Mouse (Mus musculus) intestine, embryonic 15.5 days (tissue): Measurements from ENCODE around the gene Pipox. TPM values are rescaled to one million over a fixed set of nuclear protein-coding genes. Genes with fewer than 3 reads are reported as not detected.

Experiments used
- ATAC-seq: fragments of 200-750 bp; cut with Nextera tagmentation; 2 replicates; pipeline ENCODE4 v1.8.0; 2017; ENCODE audit warnings: moderate TSS enrichment, moderate library complexity
- H3K27ac ChIP-seq: fragments of 300-500 bp; sonication (generic); 2 replicates; pipeline ENCODE4 v1.5.1; 2015; ENCODE audit warnings: mild to moderate bottlenecking, inconsistent platforms
- H3K27me3 ChIP-seq: fragments of 300-500 bp; sonication (generic); replicated peaks from 2 replicates; pipeline ENCODE4 v1.6.1; 2015; ENCODE audit warnings: inconsistent platforms
- H3K36me3 ChIP-seq: fragments of 300-500 bp; sonication (generic); 2 replicates; pipeline ENCODE4 v1.6.1; 2015; ENCODE audit warnings: inconsistent platforms
- H3K4me1 ChIP-seq: fragments of 300-500 bp; sonication (generic); replicated peaks from 2 replicates; pipeline ENCODE4 v1.6.1; 2015; ENCODE audit warnings: inconsistent platforms
- H3K4me2 ChIP-seq: fragments of 300-500 bp; sonication (generic); replicated peaks from 2 replicates; pipeline ENCODE4 v1.6.1; 2015; ENCODE audit warnings: mild to moderate bottlenecking, inconsistent platforms
- H3K4me3 ChIP-seq: fragments of 300-500 bp; sonication (generic); replicated peaks from 2 replicates; pipeline ENCODE4 v1.5.1; 2015; ENCODE audit warnings: inconsistent platforms
- H3K9ac ChIP-seq: fragments of 300-500 bp; sonication (generic); 2 replicates; pipeline ENCODE4 v1.6.1; 2015; ENCODE audit warnings: inconsistent platforms
- H3K9me3 ChIP-seq: fragments of 300-500 bp; sonication (generic); 2 replicates; pipeline ENCODE4 v1.6.1; 2016; ENCODE audit warnings: inconsistent platforms
- WGBS: fragments of 180-500 bp; shearing (Covaris S2); methylation state at CpG from one replicate; pipeline ENCODE4 v1.1.7; 2015; 5-methylcytosine and 5-hydroxymethylcytosine counted together
- polyA plus RNA-seq: library from polyadenylated mRNA; unstranded; fragments of >200 nt; fragmentation: Nextera tagmentation; extraction: Ambion mirVana; gene quantifications from 2 replicates; pipeline ENCODE4 v1.2.1, GENCODE M21; 2015

The Pipox gene
- polyA plus RNA-seq, 1 experiment from 2014 or later: 29.8 TPM

DNA sequence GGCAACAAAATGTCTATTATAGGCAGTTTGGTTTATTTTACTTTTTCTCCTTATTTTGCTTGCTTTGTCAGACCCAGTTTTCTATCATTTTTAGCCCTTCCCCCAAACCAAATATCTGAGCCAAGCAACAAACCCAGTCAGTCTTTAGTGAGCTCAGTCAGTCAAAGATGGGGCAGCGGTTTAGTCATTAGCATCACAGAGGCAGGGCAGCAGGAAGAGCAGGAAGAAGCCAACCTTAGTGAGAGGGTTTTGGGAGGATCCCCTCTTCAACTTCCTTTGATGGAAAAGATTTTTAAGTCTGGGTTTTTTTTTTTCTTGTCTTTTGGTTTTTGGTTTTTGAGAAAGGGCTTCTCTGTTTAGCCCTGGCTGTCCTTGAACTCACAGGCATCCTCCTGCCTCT lies 10.8 kb upstream of the Pipox start:
- Histone ChIP-seq H3K27me3 (0 out of 2 replicates have a peak, but pooled peaks cover 7% of the 10 kb centered on the region), H3K9ac (no peak overlapping the region), H3K9me3 (no peaks in the 10 kb centered on the region), H3K4me3 (no peak overlapping the region), H3K27ac (no peak overlapping the region), H3K4me2 (no peak overlapping the region), H3K4me1 (peaks cover 8% of the 10 kb centered on the region; the same call in 1 of the 2 replicates), H3K36me3 (no peaks in the 10 kb centered on the region)
- no peak for ATAC-seq
- 44% methylated on average over 1 of the region's 1 CpGs for WGBS

DNA sequence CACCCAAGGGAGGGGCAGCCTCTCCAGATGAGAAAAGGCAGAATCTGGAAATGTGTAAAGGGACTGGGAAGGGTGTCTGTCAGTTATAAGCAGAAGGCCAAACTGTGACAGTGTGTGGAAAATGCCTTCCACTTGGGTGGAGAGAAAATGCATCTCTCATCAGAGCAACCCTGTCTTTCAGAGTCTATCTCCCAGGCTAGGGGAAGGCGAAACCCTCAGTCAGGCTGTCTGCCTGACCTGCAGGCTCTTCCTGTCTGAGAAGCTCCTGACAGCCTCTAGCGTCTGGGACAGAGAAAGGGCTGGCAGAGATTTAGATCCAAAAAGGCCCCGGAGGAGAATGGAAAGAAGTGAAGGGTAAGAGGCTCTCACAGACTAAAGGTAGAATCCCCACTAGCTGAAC lies 9.9 kb upstream of the Pipox start:
- Histone ChIP-seq H3K4me1 (peaks cover 8% of the 10 kb centered on the region; the same call in 1 of the 2 replicates), H3K27ac (no peak overlapping the region), H3K9me3 (no peaks in the 10 kb centered on the region), H3K36me3 (no peaks in the 10 kb centered on the region), H3K9ac (no peak overlapping the region), H3K4me3 (no peak overlapping the region), H3K4me2 (no peak overlapping the region), H3K27me3 (0 out of 2 replicates have a peak, but pooled peaks cover 3% of the 10 kb centered on the region)
- no peak for ATAC-seq
- 22% methylated on average over 3 of the region's 3 CpGs for WGBS

DNA sequence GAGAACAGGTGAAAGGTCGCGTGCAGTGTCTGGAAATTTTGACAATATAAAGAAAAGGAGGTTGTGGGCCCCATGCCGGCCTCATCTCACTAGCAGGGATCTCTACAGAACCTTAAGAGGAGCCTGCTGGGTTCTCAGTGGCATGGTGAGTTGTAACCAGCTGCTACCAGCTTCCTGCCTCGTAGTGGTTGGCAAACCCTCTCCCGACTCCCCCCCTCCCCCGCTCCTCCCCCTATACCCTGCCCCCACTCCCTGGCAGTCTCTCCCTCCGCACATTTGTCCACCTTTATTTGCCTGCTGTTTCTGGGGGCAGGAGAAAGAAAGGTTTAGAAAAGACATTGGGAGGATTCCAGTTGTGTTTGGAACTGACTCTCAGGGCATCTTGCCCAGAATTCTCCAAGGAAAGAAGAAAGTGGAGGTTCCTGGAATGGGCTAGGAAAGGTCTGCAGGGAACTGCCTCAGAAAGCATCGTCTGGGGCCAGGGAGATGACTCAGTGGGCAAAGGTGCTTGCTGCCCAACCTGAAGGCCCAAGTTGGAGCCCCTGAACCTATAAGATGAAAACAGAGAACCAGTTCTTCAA lies 8.0 kb upstream of the Pipox start:
- H3K27ac ChIP-seq: no peak overlapping the region
- no peaks in the 10 kb centered on the region for H3K9me3 ChIP-seq
- WGBS: 45% methylated on average over 8 of the region's 8 CpGs
- peaks cover 6% of the 10 kb centered on the region; the same call in 1 of the 2 replicates for H3K4me1 ChIP-seq
- peaks cover 7% of the 10 kb centered on the region; the same call in 1 of the 2 replicates for H3K27me3 ChIP-seq
- no peak overlapping the region for H3K4me2 ChIP-seq
- no peak overlapping the region for H3K9ac ChIP-seq
- H3K36me3 ChIP-seq: no peaks in the 10 kb centered on the region
- ATAC-seq: no peak
- H3K4me3 ChIP-seq: no peak overlapping the region

DNA sequence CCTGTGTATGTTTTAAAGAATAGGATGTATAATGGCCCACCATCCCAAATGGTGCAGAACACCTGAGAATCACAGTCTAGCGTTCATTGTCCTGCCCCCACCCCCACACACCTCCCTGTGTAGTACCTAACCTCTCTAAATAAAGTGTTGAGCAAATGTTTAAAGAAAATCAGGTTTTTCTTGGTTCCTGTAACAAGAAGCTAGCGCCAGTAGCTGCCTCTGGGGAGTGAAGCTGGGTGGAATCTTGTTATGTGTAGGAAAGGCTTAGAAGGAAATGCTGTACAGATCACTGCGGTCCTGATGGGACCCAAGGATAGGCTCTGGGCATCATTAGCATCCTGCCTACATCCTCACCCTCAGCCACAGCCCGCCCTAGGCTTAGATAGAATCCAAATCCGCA lies 7.5 kb upstream of the Pipox start:
- no peak for ATAC-seq
- Histone ChIP-seq H3K4me3 (no peak overlapping the region), H3K36me3 (no peaks in the 10 kb centered on the region), H3K9ac (no peak overlapping the region), H3K4me2 (no peak overlapping the region), H3K27ac (no peak overlapping the region), H3K4me1 (peaks cover 5% of the 10 kb centered on the region; the same call in 1 of the 2 replicates), H3K27me3 (peaks cover 5% of the 10 kb centered on the region; the same call in 1 of the 2 replicates), H3K9me3 (no peaks in the 10 kb centered on the region)
- 45% methylated on average over 5 of the region's 5 CpGs for WGBS

DNA sequence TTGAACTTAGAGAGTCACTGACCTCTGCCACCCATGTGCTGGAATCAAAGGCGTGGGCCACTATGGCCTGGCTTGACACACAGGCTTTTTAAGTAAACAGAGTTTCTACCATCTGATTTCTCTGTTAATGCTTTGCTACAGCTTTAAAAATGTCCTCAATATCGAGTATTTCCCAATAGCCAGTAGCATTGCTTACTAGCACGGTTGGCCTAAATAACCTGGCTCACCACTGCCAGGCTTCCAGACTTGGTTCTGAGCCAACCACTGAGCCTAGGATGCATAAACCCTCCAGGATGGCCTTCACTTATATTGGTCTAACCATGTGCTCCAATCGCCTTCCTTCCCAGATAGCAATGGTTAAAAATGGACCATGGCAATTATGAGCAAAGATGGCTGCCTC lies 6.8 kb upstream of the Pipox start:
- H3K27ac ChIP-seq: no peak overlapping the region
- no peak overlapping the region for H3K4me2 ChIP-seq
- H3K4me1 ChIP-seq: peaks cover 8% of the 10 kb centered on the region; the same call in 1 of the 2 replicates
- no peaks in the 10 kb centered on the region for H3K9me3 ChIP-seq
- no peaks in the 10 kb centered on the region for H3K36me3 ChIP-seq
- H3K27me3 ChIP-seq: peaks cover 5% of the 10 kb centered on the region; the same call in 1 of the 2 replicates
- H3K9ac ChIP-seq: no peak overlapping the region
- no peak for ATAC-seq
- H3K4me3 ChIP-seq: no peak overlapping the region
- WGBS: 84% methylated on average over 4 of the region's 4 CpGs

DNA sequence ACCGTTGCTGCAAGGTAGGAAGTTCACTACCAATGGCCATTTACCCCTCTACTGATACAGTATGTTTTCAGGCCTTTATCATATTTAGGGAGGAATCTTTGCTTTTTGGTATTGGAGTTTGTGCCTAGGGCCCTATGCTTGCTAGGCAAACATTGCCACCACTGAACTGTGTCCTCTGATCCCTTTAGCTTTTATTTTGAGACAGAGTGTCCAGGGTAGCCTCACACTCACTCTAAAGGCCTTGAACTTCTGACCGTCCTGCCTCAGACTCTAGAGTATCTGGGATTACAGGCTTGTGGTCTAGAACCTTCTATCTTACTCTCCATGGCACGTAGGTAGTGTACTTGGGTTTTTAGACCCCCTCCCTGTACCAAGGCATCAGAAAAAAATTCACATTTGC lies 6.3 kb upstream of the Pipox start:
- 85% methylated on average over 3 of the region's 3 CpGs for WGBS
- H3K4me1 ChIP-seq: peaks cover 8% of the 10 kb centered on the region; the same call in 1 of the 2 replicates
- peaks cover 5% of the 10 kb centered on the region; the same call in 1 of the 2 replicates for H3K27me3 ChIP-seq

DNA sequence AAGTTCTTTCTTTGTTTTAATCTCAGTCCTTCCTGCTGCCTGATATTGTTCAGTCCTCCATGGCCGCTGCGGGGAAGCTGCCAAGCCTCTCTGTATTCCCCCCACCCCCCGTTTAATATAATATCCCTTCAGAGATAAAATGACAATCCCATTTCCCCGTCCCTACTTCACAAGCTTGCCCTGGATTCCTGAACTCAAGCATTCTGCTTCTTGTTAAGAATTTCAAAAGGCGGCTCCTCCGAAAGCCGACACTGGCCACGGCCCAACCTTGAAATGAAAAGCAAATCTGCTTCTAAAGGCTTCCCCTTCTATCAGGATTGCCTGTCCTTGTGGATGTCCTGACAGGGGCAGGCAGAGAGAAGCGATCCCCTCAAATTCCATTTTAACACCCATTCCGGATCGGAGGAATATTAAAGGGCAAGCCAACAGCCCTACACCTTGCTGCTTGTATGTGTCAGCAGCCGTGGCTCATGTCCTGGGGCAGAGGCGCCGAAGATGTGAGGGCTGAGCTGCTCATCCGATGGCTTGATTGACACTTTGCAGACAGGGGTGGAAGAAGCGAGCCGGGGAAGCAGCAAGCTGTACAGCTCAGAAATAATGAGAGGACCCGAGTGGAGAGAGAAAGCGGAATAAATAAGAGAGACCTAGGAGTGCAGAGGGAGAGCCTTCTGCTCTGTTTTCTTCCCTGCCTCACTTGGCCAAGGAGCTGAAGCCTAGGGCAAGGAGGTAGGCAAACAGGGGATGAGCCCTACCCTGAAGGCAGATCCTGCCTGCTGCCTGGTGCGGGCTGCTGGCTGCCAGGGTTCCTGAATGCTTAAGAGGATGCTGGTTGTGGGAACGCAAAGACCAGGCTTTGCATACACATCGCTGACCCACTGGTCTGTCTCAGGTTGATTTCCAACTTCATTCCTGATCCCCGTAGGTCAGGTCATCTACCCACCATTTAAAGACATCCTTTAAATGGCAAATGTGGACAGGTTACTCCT lies 3.2 kb upstream of the Pipox start:
- peak overlapping the region; percentile 22 for H3K4me2 ChIP-seq
- peaks cover 21% of the 10 kb centered on the region for H3K4me1 ChIP-seq
- no peak overlapping the region for H3K9ac ChIP-seq
- H3K4me3 ChIP-seq: no peak overlapping the region
- H3K27me3 ChIP-seq: peaks cover 5% of the 10 kb centered on the region; the same call in 1 of the 2 replicates
- no peaks in the 10 kb centered on the region for H3K36me3 ChIP-seq
- no peak for ATAC-seq
- no peak overlapping the region for H3K27ac ChIP-seq
- 33% methylated on average over 23 of the region's 23 CpGs for WGBS
- H3K9me3 ChIP-seq: no peaks in the 10 kb centered on the region

More for the DNA sequence above, 6.3 kb upstream of the Pipox start:
- H3K4me2 ChIP-seq: no peak overlapping the region
- no peak for ATAC-seq
- H3K36me3 ChIP-seq: no peaks in the 10 kb centered on the region
- no peaks in the 10 kb centered on the region for H3K9me3 ChIP-seq
- no peak overlapping the region for H3K9ac ChIP-seq
- H3K27ac ChIP-seq: no peak overlapping the region
- no peak overlapping the region for H3K4me3 ChIP-seq

DNA sequence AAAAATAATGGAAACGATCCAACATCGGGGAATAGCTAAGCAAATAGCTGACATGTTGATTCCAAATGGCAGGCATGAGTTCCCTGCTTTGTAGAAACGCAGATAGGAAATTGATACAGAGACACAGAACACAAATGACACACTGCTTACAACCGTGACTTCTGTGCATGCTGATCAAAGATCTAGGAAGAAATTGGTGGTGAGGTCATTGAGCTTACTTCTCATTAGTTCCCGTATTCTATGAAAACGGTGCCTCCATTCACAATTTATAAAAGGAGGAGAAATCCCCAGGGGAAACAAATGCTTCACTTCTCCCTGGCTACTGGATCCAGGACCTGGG lies 2.6 kb upstream of the Pipox start:
- ATAC-seq: no peak
- Histone ChIP-seq H3K36me3 (no peaks in the 10 kb centered on the region), H3K9ac (no peak overlapping the region), H3K27ac (no peak overlapping the region), H3K4me1 (peaks cover 15% of the 10 kb centered on the region), H3K4me3 (no peak overlapping the region), H3K4me2 (no peak overlapping the region), H3K27me3 (peaks cover 5% of the 10 kb centered on the region; the same call in 1 of the 2 replicates), H3K9me3 (no peaks in the 10 kb centered on the region)
- WGBS: 69% methylated on average over 6 of the region's 6 CpGs

DNA sequence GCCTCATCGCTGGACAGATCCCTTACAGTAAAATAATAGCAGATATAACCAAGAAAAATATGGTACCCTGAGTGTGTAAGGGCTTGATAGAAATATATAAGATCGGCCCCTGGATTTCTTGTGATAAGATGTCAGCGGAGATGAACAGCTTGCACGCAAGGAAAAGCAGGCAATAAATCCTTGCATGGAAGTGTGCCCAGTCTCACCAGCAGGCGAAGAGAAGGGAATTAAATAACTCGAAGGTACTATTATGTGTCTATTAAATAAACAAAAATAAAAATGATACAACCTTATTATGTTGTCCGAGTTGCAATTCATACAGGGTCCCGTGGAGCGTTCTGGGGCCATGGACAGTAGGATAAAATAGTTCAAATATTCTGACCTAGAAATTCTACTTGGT lies 2.1 kb upstream of the Pipox start:
- Histone ChIP-seq H3K27ac (no peak overlapping the region), H3K4me2 (no peak overlapping the region), H3K4me1 (peaks cover 15% of the 10 kb centered on the region), H3K9ac (no peak overlapping the region), H3K36me3 (no peaks in the 10 kb centered on the region), H3K9me3 (no peaks in the 10 kb centered on the region), H3K4me3 (no peak overlapping the region), H3K27me3 (peaks cover 5% of the 10 kb centered on the region; the same call in 1 of the 2 replicates)
- no peak for ATAC-seq
- WGBS: 72% methylated on average over 9 of the region's 9 CpGs

DNA sequence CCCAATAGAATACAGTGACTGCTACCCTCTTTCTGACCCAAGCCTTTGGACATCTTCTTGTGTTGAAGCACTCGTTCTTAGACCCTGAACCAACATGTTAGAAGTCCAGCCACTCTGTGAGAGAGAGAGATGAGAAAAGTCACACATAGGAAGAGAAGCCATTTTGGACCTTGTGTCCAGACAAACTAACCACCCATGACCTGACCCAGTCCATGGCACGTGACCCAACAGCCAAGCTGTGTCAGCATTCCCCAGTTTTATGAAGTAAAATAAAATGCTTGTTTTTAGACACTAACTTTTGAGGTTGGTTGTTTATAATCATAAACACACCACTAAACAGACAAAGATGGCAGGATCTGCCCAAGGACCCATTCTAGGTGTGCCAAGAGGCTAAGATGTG lies 1.1 kb upstream of the Pipox start:
- no peaks in the 10 kb centered on the region for H3K36me3 ChIP-seq
- H3K9me3 ChIP-seq: no peaks in the 10 kb centered on the region
- ATAC-seq: no peak
- H3K27ac ChIP-seq: no peak overlapping the region
- H3K4me1 ChIP-seq: peaks cover 15% of the 10 kb centered on the region
- H3K4me2 ChIP-seq: no peak overlapping the region
- no peak overlapping the region for H3K4me3 ChIP-seq
- no peak overlapping the region for H3K9ac ChIP-seq
- H3K27me3 ChIP-seq: peaks cover 5% of the 10 kb centered on the region; the same call in 1 of the 2 replicates
- WGBS: 88% methylated on average over 2 of the region's 2 CpGs

DNA sequence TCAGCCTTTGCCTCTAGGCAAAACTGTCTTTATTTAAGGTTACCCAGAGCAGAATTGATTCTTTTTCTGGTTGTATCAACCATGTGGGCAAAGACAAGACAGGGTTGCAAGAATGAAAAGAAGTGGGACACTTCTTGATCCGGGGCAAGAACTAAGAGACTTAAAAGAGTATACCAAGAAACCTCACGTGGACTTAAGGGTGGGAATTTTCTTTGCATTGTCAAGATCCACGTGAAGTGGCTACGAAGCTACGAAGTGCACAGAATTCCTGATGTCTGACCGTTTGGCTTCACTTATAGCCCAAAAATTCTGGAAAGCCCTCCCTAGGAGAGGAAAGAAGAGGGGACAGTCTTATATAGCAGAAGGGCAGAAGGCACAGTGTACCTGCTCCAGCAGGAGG lies 613 bp downstream of the Pipox start:
- peak overlapping the region; percentile 94 for H3K27ac ChIP-seq
- H3K9me3 ChIP-seq: no peaks in the 10 kb centered on the region
- peak overlapping the region; percentile 22 for H3K4me3 ChIP-seq
- H3K36me3 ChIP-seq: no peaks in the 10 kb centered on the region
- H3K4me2 ChIP-seq: peak overlapping the region; percentile 49
- peaks cover 5% of the 10 kb centered on the region; the same call in 1 of the 2 replicates for H3K27me3 ChIP-seq
- no peak for ATAC-seq
- H3K4me1 ChIP-seq: peaks cover 15% of the 10 kb centered on the region
- no peak overlapping the region for H3K9ac ChIP-seq
- 52% methylated on average over 6 of the region's 6 CpGs for WGBS

DNA sequence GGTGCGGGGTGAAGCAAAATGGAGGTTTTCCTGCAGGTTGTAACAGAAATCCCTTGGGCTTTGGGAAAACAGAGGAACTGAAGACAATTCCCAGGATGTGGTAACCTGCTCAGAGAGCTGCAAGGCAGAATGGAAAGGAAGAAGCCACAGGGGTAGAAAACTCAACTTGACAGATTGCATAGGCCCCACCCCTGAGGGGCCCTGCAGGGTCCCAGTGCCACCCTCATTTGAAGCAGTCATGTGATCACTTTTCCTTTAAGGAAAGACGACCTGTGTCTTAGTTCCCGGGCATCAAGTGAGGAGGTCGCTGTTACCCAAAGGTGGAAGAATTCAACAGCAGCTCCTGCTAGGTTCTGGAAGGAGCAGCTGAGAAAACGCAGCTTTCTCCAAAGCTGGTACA lies 1.0 kb downstream of the Pipox start:
- H3K4me1 ChIP-seq: peaks cover 15% of the 10 kb centered on the region
- 13% methylated on average over 5 of the region's 5 CpGs for WGBS
- H3K36me3 ChIP-seq: no peaks in the 10 kb centered on the region
- H3K4me3 ChIP-seq: peak overlapping the region; percentile 22
- no peaks in the 10 kb centered on the region for H3K9me3 ChIP-seq
- H3K9ac ChIP-seq: no peak overlapping the region
- ATAC-seq: 0 out of 2 replicates have a peak, but pooled peaks have one; percentile 24
- H3K27me3 ChIP-seq: peaks cover 5% of the 10 kb centered on the region; the same call in 1 of the 2 replicates
- H3K27ac ChIP-seq: peak overlapping the region; percentile 94
- peak overlapping the region; percentile 49 for H3K4me2 ChIP-seq
